Comparison of ENCODE assay signal across 13 mouse cellular contexts in the genomic region with DNA sequence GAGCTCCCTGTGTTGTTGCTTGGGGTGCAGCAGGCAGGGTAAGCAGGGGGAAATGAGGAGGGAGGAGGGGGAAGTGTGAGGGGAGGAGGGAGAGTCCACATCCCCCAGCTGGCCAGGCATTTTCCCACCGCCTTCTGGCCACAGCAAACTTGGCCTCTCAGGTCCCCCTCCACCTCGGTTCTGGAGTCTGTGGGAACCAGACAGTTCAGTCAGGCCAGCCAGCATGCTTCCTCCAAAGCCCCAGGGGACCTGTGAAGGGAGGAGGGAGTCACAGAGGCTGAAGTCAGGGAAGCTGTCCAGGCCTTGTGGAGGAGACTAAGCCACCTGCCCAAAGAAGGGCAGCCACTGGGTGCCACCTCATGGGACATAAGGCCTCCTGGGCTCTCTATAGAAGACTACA. TPM values are rescaled to one million over a fixed set of nuclear protein-coding genes. Genes with fewer than 3 reads are reported as not detected.
A peak's percentile ranks its signal among the peaks of the same experiment; 100 is the strongest.
DNase-seq lines count a peak whose midpoint lies in the region; ATAC-seq and TF ChIP-seq lines count a peak whose summit lies in the region.
"Had no signal": no experiment of that assay in that cellular context is flagged by ENCODE, and none has a peak within 500 bp of the region (broad histone marks: within the 10 kb centered on the region; RNA-seq: fewer than 3 reads in every experiment).

No protein-coding gene starts in this region.

- H3K27ac ChIP-seq in kidney, adult 2 months (ENCODE audit: insufficient read depth, low read depth, low read length) = 0 out of 2 replicates have a peak overlapping the region, but pooled peaks have one; percentile 26
- H3K27ac ChIP-seq in heart, embryonic 15.5 days = peak overlapping the region; percentile 75
- no peak overlapping the region for H3K27ac ChIP-seq in midbrain, embryonic 11.5 days (ENCODE audit: low read depth, low read length)
- H3K27ac ChIP-seq: embryonic facial prominence, embryonic 12.5 days had no signal

- 34% methylated on average over 2 of the region's 2 CpGs for WGBS in kidney, adult 2 months
- WGBS in heart, embryonic 15.5 days = 16% methylated on average over 2 of the region's 2 CpGs
- 31% methylated on average over 2 of the region's 2 CpGs for WGBS in midbrain, embryonic 11.5 days

- DNase-seq in kidney, adult 2 months = peak; percentile 72
- no peak for DNase-seq in kidney, adult 11 months
- peak; percentile 80 for DNase-seq in adipocyte (ENCODE audit: low spot score)
- DNase-seq in kidney, postnatal 36 days = peak; percentile 55 to 64
- no peak for DNase-seq in midbrain, embryonic 11.5 days (ENCODE audit: low spot score, missing footprints)
- DNase-seq in urinary bladder, adult 18-20 months (ENCODE audit: low spot score in 2 of 2) = no peak
- DNase-seq: cerebellum, adult 11 months had no signal

- no peaks in the 10 kb centered on the region for H3K9me3 ChIP-seq in heart, embryonic 15.5 days (replicated peaks)
- H3K9me3 ChIP-seq in midbrain, embryonic 11.5 days (ENCODE audit: control insufficient read depth, low read length) = no peaks in the 10 kb centered on the region
- H3K9me3 ChIP-seq: embryonic facial prominence, embryonic 12.5 days; megakaryocyte, embryonic 14.5 days had no signal

- no peak overlapping the region; the same call in 1 of the 2 replicates for H3K4me3 ChIP-seq in kidney, adult 2 months (ENCODE audit: insufficient read depth, low read depth, low read length)
- H3K4me3 ChIP-seq in heart, embryonic 15.5 days = peak overlapping the region; percentile 37
- no peak overlapping the region for H3K4me3 ChIP-seq in midbrain, embryonic 11.5 days (ENCODE audit: low read depth, low read length)
- H3K4me3 ChIP-seq: embryonic facial prominence, embryonic 12.5 days; megakaryocyte, embryonic 14.5 days had no signal

- H3K4me2 ChIP-seq in heart, embryonic 15.5 days = peak overlapping the region; percentile 33; the same call in 1 of the 2 replicates
- no peak overlapping the region for H3K4me2 ChIP-seq in midbrain, embryonic 11.5 days
- H3K4me2 ChIP-seq: embryonic facial prominence, embryonic 12.5 days had no signal

- H3K36me3 ChIP-seq in kidney, adult 2 months (ENCODE audit: control insufficient read depth, insufficient read depth, low read length) = no peaks in the 10 kb centered on the region
- no peaks in the 10 kb centered on the region for H3K36me3 ChIP-seq in heart, embryonic 15.5 days
- H3K36me3 ChIP-seq in midbrain, embryonic 11.5 days (ENCODE audit: control insufficient read depth, insufficient read depth, low read length) = no peaks in the 10 kb centered on the region
- H3K36me3 ChIP-seq: embryonic facial prominence, embryonic 12.5 days had no signal

- no peaks in the 10 kb centered on the region for H3K27me3 ChIP-seq in kidney, adult 2 months (replicated peaks; ENCODE audit: control insufficient read depth, insufficient read depth, low read length)
- peaks cover 12% of the 10 kb centered on the region for H3K27me3 ChIP-seq in heart, embryonic 15.5 days
- no peaks in the 10 kb centered on the region; the same call in 1 of the 2 replicates for H3K27me3 ChIP-seq in midbrain, embryonic 11.5 days (ENCODE audit: control insufficient read depth, insufficient read depth, low read length)
- H3K27me3 ChIP-seq: embryonic facial prominence, embryonic 12.5 days had no signal

- 0 out of 2 replicates have a peak, but pooled peaks cover 5% of the 10 kb centered on the region for H3K4me1 ChIP-seq in kidney, adult 2 months (ENCODE audit: control insufficient read depth, insufficient read depth, low read length)
- peaks cover 58% of the 10 kb centered on the region for H3K4me1 ChIP-seq in heart, embryonic 15.5 days (replicated peaks)
- no peaks in the 10 kb centered on the region for H3K4me1 ChIP-seq in midbrain, embryonic 11.5 days (ENCODE audit: control insufficient read depth, insufficient read depth, low read length)

- TF ChIP-seq POLR2A in kidney, adult 2 months (IDR thresholded peaks at IDR 0.05; ENCODE audit: low read depth, low read length) = no peak

- ATAC-seq in heart, embryonic 15.5 days (replicated peaks; ENCODE audit: insufficient number of reproducible peaks, insufficient read depth, low FRiP score, low read depth) = peak; percentile 3; the same call in 1 of the 2 replicates
- ATAC-seq in midbrain, embryonic 11.5 days (ENCODE audit: low FRiP score) = no peak
- no peak for ATAC-seq in megakaryocyte, adult 5-6 weeks (ENCODE audit: poor library complexity, severe bottlenecking)

- H3K9ac ChIP-seq in heart, embryonic 15.5 days = no peak overlapping the region
- H3K9ac ChIP-seq in midbrain, embryonic 11.5 days (ENCODE audit: low read length) = no peak overlapping the region
- H3K9ac ChIP-seq: embryonic facial prominence, embryonic 12.5 days had no signal

- TF ChIP-seq CTCF in kidney, adult 2 months (conservative IDR thresholded peaks at IDR 0.05; ENCODE audit: insufficient read depth, insufficient read length, low read depth, low read length) = no peak

RNA-seq across cellular contexts. Expression of a gene that starts 2.7 kb away (rescaled TPM):
- 6.4 and 7.3 TPM in 2 replicates for polyA plus RNA-seq in kidney, adult 2 months (2012; rRNA removed)
- 6.6 and 8.3 TPM in 2 replicates for polyA plus RNA-seq in heart, embryonic 15.5 days (2015; fragmentation: Nextera tagmentation; extraction: Ambion mirVana)
- polyA plus RNA-seq in midbrain, embryonic 11.5 days (2014; fragmentation: Nextera tagmentation; extraction: Ambion mirVana) = 2.1 and 2.6 TPM in 2 replicates
- not detected in 2 replicates for total RNA-seq in megakaryocyte, adult 5-6 weeks (2015)
- total RNA-seq in megakaryocyte, adult 5-6 weeks (2017) = not detected in 2 replicates

RNA-seq across cellular contexts. Expression of a gene that starts 19.1 kb away (rescaled TPM):
- 0.07 and 1.1 TPM in 2 replicates for polyA plus RNA-seq in kidney, adult 2 months (2012; rRNA removed)
- 0.11 and 0.15 TPM in 2 replicates for polyA plus RNA-seq in heart, embryonic 15.5 days (2015; fragmentation: Nextera tagmentation; extraction: Ambion mirVana)
- not detected in 2 replicates for polyA plus RNA-seq in midbrain, embryonic 11.5 days (2014; fragmentation: Nextera tagmentation; extraction: Ambion mirVana)
- total RNA-seq in megakaryocyte, adult 5-6 weeks (2015) = not detected in 2 replicates
- total RNA-seq in megakaryocyte, adult 5-6 weeks (2017) = not detected in 2 replicates
- total RNA-seq: left cerebral cortex, postnatal 14 days had no signal

RNA-seq across cellular contexts. Expression of a gene that starts 21.2 kb away (rescaled TPM):
- polyA plus RNA-seq in kidney, adult 2 months (2012; rRNA removed) = 12.3 and 20.6 TPM in 2 replicates
- polyA plus RNA-seq in heart, embryonic 15.5 days (2015; fragmentation: Nextera tagmentation; extraction: Ambion mirVana) = 0.09 and 0.28 TPM in 2 replicates
- polyA plus RNA-seq in midbrain, embryonic 11.5 days (2014; fragmentation: Nextera tagmentation; extraction: Ambion mirVana) = 0.46 and 0.89 TPM in 2 replicates
- not detected in 2 replicates for total RNA-seq in megakaryocyte, adult 5-6 weeks (2015)
- total RNA-seq in megakaryocyte, adult 5-6 weeks (2017) = not detected in 2 replicates

RNA-seq across cellular contexts. Expression of a gene that starts 32.0 kb away (rescaled TPM):
- polyA plus RNA-seq in kidney, adult 2 months (2012; rRNA removed) = 0.46 and 1.0 TPM in 2 replicates
- 0.26 and 0.63 TPM in 2 replicates for polyA plus RNA-seq in heart, embryonic 15.5 days (2015; fragmentation: Nextera tagmentation; extraction: Ambion mirVana)
- 1.1 and 2.0 TPM in 2 replicates for polyA plus RNA-seq in midbrain, embryonic 11.5 days (2014; fragmentation: Nextera tagmentation; extraction: Ambion mirVana)
- total RNA-seq in megakaryocyte, adult 5-6 weeks (2015) = 0.38 TPM in 1 of 2 replicates, not detected in the other
- 0.28 TPM in 1 of 2 replicates, not detected in the other for total RNA-seq in megakaryocyte, adult 5-6 weeks (2017)
- total RNA-seq: gastrocnemius, postnatal 4 days had no signal

Comparison
In these comparisons a context has a peak if more than half of its experiments do, and no peak if none do; other contexts are left out.
1. DNase-seq: peak in kidney, adult 2 months (single experiment), adipocyte (single experiment) and kidney, postnatal 36 days (2 of 2); none in kidney, adult 11 months (single experiment), midbrain, embryonic 11.5 days (single experiment) and urinary bladder, adult 18-20 months (0 of 2).